Mouse (Mus musculus) kidney, postnatal 0 days (tissue): ENCODE measurements at regions not wholly inside any gene's neighbourhood (a gene's known extent, or its start where the extent isn't known, plus 50 kb on each side); places are given as distances from the start of the nearest gene placed in this dataset.
A peak's percentile ranks its signal among the peaks of the same experiment; 100 is the strongest.
"Not testable (repeated sequence)": the region's sequence is repeated elsewhere in the genome, so short reads cannot be mapped to it uniquely, and the experiment has no call there.

Source experiments
- ATAC-seq: fragments of 200-750 bp; cut with Nextera tagmentation; replicated peaks from 2 replicates; pipeline ENCODE4 v1.8.0; 2017; ENCODE audit warnings: low read depth, moderate number of reproducible peaks, moderate TSS enrichment, moderate library complexity; ENCODE audit not compliant: low FRiP score
- DNase-seq: peaks from one replicate; pipeline ENCODE4 v3.0.0-alpha.2; 2016; ENCODE audit warnings: low spot score
- H3K27ac ChIP-seq: fragments of 300-500 bp; sonication (generic); 2 replicates; pipeline ENCODE4 v1.5.1; 2014; ENCODE audit warnings: mild to moderate bottlenecking
- H3K27me3 ChIP-seq: fragments of 300-500 bp; sonication (generic); 2 replicates; pipeline ENCODE4 v1.6.1; 2014; ENCODE audit warnings: low read length, mixed read lengths; ENCODE audit not compliant: insufficient read depth
- H3K36me3 ChIP-seq: fragments of 300-500 bp; sonication (generic); 2 replicates; pipeline ENCODE4 v1.6.1; 2014; ENCODE audit warnings: low read length, mixed read lengths; ENCODE audit not compliant: insufficient read depth
- H3K4me1 ChIP-seq: fragments of 300-500 bp; sonication (generic); replicated peaks from 2 replicates; pipeline ENCODE4 v1.6.1; 2014; ENCODE audit warnings: antibody characterized with exemption, low read length, mixed read lengths; ENCODE audit not compliant: insufficient read depth
- H3K4me2 ChIP-seq: fragments of 300-500 bp; sonication (generic); 2 replicates; pipeline ENCODE4 v1.6.1; 2014; ENCODE audit warnings: mild to moderate bottlenecking, low read length, moderate library complexity, mixed read lengths
- H3K4me3 ChIP-seq: fragments of 300-500 bp; sonication (generic); replicated peaks from 2 replicates; pipeline ENCODE4 v1.5.1; 2014; ENCODE audit warnings: low read depth, low read length
- H3K9ac ChIP-seq: fragments of 300-500 bp; sonication (generic); 2 replicates; pipeline ENCODE4 v1.6.1; 2014; ENCODE audit warnings: low read depth, low read length
- H3K9me3 ChIP-seq: fragments of 300-500 bp; sonication (generic); replicated peaks from 2 replicates; pipeline ENCODE4 v1.6.1; 2016; ENCODE audit warnings: low read length, inconsistent platforms, mixed read lengths
- CTCF ChIP-seq: IDR thresholded peaks from 2 replicates; pipeline ENCODE4 v1.5.1; 2016; ENCODE audit warnings: antibody characterized with exemption, low read depth, mild to moderate bottlenecking, moderate library complexity
- WGBS: fragments of 180-500 bp; shearing (Covaris S2); extraction: QIAGEN DNeasy Blood & Tissue Kit; methylation state at CpG from one replicate; pipeline ENCODE4 v1.1.7; 2014; 5-methylcytosine and 5-hydroxymethylcytosine counted together

DNA sequence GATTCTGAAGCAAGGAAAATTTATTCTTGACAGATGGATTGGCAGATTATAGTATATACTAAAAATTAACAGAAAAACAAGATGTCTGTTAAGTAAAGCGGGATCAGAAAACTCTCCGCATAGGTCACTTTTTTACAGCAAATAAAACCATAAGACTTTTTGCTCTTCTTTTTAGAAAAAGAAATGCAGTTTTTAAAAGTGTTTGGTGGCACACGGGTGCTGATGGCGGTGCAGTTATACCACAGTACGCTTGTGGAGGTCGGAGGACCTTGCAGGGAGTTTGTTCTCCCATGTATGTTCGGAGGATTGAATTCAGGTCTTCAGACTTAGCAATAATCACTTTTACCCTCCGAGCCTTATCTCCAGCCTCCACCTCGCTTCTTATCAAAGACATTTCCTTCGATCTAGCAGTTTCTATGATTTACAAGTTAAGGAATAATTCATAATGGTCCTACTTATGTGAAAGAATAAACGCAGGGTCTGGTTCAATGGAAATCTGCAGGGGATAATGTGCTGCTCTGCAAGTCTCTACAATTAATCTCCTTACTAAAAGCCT, 65.9 kb upstream of the Chd2 start:
- no peak for ATAC-seq
- Histone ChIP-seq H3K4me2 (peak overlapping the region; percentile 69), H3K27me3 (no peaks in the 10 kb centered on the region), H3K27ac (peak overlapping the region; percentile 78), H3K9ac (peak overlapping the region; percentile 63), H3K9me3 (no peaks in the 10 kb centered on the region), H3K36me3 (no peaks in the 10 kb centered on the region), H3K4me3 (peak overlapping the region; percentile 31), H3K4me1 (no peaks in the 10 kb centered on the region)
- DNase-seq, result peak; percentile 64
- TF ChIP-seq CTCF, result no peak
- WGBS, result 5% methylated on average over 11 of the region's 11 CpGs

DNA sequence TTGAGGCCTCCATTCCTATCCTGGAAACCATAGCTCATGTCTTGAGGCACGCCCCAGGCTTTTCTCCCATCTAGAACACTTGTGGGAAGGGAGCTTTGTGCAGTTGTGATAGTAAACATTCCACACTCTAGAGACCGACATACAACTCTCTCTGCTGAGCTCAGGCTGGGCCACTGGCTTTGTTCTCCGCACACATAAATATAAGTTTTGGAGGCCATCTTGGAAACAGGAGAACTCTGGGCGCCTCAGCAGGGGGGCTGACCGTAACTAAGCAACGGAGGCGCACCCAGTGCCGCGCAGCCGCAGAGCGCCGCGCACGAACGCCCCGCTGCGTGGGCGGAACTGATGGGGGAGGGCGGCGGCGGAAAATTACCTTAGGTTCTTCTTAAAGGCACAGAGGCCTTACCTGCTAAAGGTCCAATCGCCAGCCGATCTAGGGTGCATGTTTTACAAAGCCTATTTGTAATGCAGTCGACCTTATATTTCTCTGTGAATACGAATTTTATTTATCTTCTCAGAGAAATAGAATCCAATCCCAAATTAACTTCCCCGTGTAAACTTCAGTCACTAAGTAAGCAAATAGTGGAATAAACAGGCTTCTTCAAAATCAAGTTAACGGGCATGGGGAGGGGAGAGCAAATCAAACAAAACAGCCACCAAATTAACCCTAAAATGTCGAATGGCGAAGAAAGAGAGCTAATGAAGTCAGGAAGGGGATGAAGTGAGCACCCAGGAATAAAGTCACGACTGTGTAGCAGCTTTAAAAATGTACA, 65.2 kb upstream of the Chd2 start:
- TF ChIP-seq CTCF, result no peak
- H3K27ac ChIP-seq, result peak overlapping the region; percentile 78
- peak; percentile 94 for ATAC-seq
- peak overlapping the region; percentile 69 for H3K4me2 ChIP-seq
- peak; percentile 98 for DNase-seq
- H3K4me3 ChIP-seq, result peak overlapping the region; percentile 31
- peak overlapping the region; percentile 63 for H3K9ac ChIP-seq
- no peaks in the 10 kb centered on the region for H3K36me3 ChIP-seq
- 2% methylated on average over 30 of the region's 30 CpGs for WGBS
- H3K27me3 ChIP-seq, result no peaks in the 10 kb centered on the region
- no peaks in the 10 kb centered on the region for H3K4me1 ChIP-seq
- no peaks in the 10 kb centered on the region for H3K9me3 ChIP-seq

DNA sequence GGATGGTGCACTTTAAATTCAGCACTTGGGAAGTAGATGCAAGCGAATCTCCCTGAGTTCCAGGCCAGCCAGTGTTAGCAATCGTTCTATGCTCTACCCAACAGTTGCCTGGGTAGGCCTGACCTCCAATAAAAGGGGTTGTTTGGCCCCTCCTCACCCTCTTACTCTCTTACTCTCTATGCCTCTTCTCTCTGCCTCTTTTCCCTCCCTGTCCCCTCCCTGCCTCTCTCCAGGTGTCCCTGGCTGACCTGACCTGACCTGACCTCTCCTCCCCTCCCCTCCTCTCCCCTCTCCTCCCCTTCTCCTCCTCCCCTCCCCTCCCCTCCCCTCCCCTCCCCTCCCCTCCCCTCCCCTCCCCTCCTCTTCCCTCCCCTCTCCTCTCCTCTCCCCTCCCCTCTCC, 63.0 kb upstream of the Chd2 start:
- no peak overlapping the region for H3K4me2 ChIP-seq
- 23% methylated on average over 2 of the region's 2 CpGs for WGBS
- no peaks in the 10 kb centered on the region for H3K27me3 ChIP-seq
- no peak for DNase-seq
- no peaks in the 10 kb centered on the region for H3K36me3 ChIP-seq
- no peak overlapping the region for H3K9ac ChIP-seq
- H3K27ac ChIP-seq, result no peak overlapping the region
- no peak for ATAC-seq
- no peak overlapping the region for H3K4me3 ChIP-seq
- no peaks in the 10 kb centered on the region for H3K4me1 ChIP-seq
- no peaks in the 10 kb centered on the region for H3K9me3 ChIP-seq
- no peak for TF ChIP-seq CTCF

DNA sequence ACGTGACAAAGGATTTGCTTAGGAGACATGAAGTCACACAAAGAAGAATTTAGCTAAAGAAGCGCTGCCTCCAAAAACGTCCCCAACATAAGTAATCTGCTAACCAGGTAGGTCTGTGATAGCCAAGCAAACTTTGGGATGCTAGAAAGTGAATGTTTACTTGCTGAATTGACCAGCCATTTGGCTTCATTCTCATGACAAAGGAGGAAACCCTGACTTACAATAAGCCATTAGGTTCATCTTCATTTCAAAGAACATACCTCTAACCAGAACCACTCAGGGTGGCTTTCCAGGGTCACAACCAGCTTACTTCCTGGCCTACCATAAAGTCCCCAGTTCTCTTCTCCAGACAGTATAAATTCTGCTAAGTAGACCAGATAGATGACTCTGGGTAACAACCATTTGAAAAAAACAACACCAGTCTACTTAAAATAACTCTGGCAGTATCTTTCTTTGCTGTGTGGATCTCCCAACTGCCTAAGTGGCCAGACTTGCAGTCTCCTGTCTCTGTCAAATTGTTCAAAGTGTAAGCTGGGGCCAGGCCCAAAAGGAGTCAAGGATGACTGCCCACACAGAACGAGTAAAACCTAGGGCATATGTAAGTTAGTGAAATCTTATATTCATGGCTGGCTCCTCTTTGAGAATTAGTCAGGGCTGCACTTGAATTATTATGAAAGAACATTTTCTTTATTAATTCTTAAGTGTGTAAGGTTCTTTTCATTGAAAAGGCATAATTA, 61.4 kb upstream of the Chd2 start:
- Histone ChIP-seq H3K4me3 (no peak overlapping the region), H3K9ac (no peak overlapping the region), H3K27me3 (no peaks in the 10 kb centered on the region), H3K4me1 (0 out of 2 replicates have a peak, but pooled peaks cover 1% of the 10 kb centered on the region), H3K27ac (no peak overlapping the region), H3K36me3 (no peaks in the 10 kb centered on the region), H3K4me2 (no peak overlapping the region), H3K9me3 (no peaks in the 10 kb centered on the region)
- no peak for TF ChIP-seq CTCF
- no peak for DNase-seq
- no peak for ATAC-seq
- whole genome bisulfite sequencing, result 50% methylated on average over 4 of the region's 4 CpGs

DNA sequence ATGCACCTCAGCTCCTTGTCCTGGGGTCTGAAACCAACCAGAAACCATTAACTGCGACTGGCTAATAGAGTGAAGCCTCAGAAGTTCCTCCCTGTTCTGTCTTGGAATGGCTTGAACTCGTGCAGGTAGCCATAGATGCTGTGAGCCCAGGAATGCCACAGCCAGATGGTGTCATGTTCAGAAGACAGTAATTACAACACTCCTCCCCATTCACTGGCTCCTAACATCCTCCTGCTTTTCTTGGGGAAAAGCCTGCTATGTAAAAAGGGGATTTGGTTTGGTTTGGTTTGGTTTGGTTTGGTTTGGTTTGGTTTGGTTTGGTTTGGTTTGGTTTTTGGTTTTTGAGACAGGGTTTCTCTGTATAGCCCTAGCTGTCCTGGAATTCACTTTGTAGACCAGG, 59.7 kb upstream of the Chd2 start:
- DNase-seq, result no peak
- TF ChIP-seq CTCF, result no peak
- no peaks in the 10 kb centered on the region for H3K9me3 ChIP-seq
- H3K4me2 ChIP-seq, result no peak overlapping the region
- H3K4me1 ChIP-seq, result peaks cover 18% of the 10 kb centered on the region; the same call in 1 of the 2 replicates
- H3K4me3 ChIP-seq, result no peak overlapping the region
- no peaks in the 10 kb centered on the region for H3K27me3 ChIP-seq
- H3K9ac ChIP-seq, result no peak overlapping the region
- no peak overlapping the region for H3K27ac ChIP-seq
- no peaks in the 10 kb centered on the region for H3K36me3 ChIP-seq
- ATAC-seq, result no peak
- 45% methylated on average over 2 of the region's 2 CpGs for WGBS

DNA sequence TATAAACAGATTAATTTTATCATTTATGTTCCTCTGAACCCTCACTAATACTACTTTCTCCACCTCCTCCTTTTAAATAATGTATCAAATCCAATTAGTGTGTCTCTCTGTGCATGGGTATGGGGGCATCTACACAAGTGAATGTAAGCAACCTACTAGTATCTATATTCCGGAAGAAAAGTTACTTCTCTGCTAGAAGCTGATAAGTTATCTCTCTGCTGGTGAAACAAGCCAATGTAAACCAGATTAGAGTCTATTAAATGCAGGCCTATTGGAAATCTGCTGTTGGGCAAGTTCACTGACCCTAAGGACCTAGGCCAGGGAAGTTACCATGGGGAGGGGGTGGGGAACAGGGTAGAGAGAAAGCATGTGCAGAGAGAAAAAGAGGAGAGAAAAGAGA, 59.1 kb upstream of the Chd2 start:
- DNase-seq, result no peak
- TF ChIP-seq CTCF, result no peak
- WGBS, result 88% methylated on average over 1 of the region's 1 CpGs

DNA sequence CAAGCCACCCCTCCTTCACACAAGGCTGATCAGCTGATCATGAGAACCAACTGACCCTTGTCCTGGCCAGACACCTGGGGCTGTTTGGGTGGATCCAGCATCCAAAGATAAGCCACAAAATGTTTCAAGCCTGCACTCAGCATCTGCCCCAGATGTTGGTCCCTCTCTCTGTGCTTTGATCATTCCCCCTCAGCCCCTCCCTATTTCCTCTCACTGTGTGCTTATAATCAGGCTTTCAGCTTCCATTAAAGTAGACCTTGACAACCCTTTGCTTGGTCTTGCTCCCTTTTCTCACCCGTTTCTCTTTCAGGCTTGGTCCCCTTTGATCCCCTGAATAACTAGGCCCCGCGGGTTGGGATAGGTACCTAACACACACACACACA, 58.4 kb upstream of the Chd2 start:
- H3K4me3 ChIP-seq, H3K27me3 ChIP-seq, ATAC-seq, DNase-seq, H3K27ac ChIP-seq, H3K4me2 ChIP-seq, H3K36me3 ChIP-seq, H3K9ac ChIP-seq, H3K9me3 ChIP-seq: not testable (repeated sequence)
- 87% methylated on average over 3 of the region's 3 CpGs for WGBS
- peaks cover 23% of the 10 kb centered on the region; the same call in 1 of the 2 replicates for H3K4me1 ChIP-seq

More for the DNA sequence above, 59.1 kb upstream of the Chd2 start:
- no peaks in the 10 kb centered on the region for H3K9me3 ChIP-seq
- no peak overlapping the region for H3K4me2 ChIP-seq
- ATAC-seq, result no peak
- peaks cover 23% of the 10 kb centered on the region; the same call in 1 of the 2 replicates for H3K4me1 ChIP-seq
- no peak overlapping the region for H3K27ac ChIP-seq
- no peak overlapping the region for H3K9ac ChIP-seq
- H3K27me3 ChIP-seq, result no peaks in the 10 kb centered on the region
- H3K4me3 ChIP-seq, result no peak overlapping the region
- H3K36me3 ChIP-seq, result no peaks in the 10 kb centered on the region
